Mouse (Mus musculus): ENCODE measurements around the gene Shisa8. TPM values are rescaled to one million over a fixed set of nuclear protein-coding genes. Genes with fewer than 3 reads are reported as not detected.

Shisa8 gene
- polyA plus RNA-seq, 1 experiment from 2014 or later = 0.19 TPM

MicroRNA genes within 50 kb of the gene (microRNA counts, 519-probe panel; counts per million panel counts)
- microRNA mmu-miR-33 = 2,290 counts per million, percentile 41 among the panel's probes with 10 or more counts

Small RNAs within 50 kb of the gene (microRNA-seq; reads per million reads assigned to microRNA genes)
- gene Mir33 = 50.8 reads per million, percentile 42 among the genes with 10 or more reads in this experiment

Other genes starting within 250 kb of the Shisa8 start
- gene 1700029P11Rik, start 232.3 kb downstream of the Shisa8 start, polyA plus RNA-seq (2015; fragmentation: Nextera tagmentation; extraction: Ambion mirVana) = not detected in 2 replicates
- 76.6 and 83.2 TPM in 2 replicates for gene Xrcc6, start 225.0 kb downstream of the Shisa8 start, polyA plus RNA-seq (2015; fragmentation: Nextera tagmentation; extraction: Ambion mirVana)
- 23.0 and 23.4 TPM in 2 replicates for gene Desi1, start 179.0 kb downstream of the Shisa8 start, polyA plus RNA-seq (2015; fragmentation: Nextera tagmentation; extraction: Ambion mirVana)
- 259 and 287 TPM in 2 replicates for gene Snu13, start 165.2 kb downstream of the Shisa8 start, polyA plus RNA-seq (2015; fragmentation: Nextera tagmentation; extraction: Ambion mirVana)
- gene 4930407I10Rik, start 153.7 kb downstream of the Shisa8 start, polyA plus RNA-seq (2015; fragmentation: Nextera tagmentation; extraction: Ambion mirVana) = not detected in 2 replicates
- gene Mei1, start 142.8 kb downstream of the Shisa8 start, polyA plus RNA-seq (2015; fragmentation: Nextera tagmentation; extraction: Ambion mirVana) = not detected in 2 replicates
- 15.5 and 15.8 TPM in 2 replicates for gene Ccdc134, start 84.9 kb downstream of the Shisa8 start, polyA plus RNA-seq (2015; fragmentation: Nextera tagmentation; extraction: Ambion mirVana)
- gene Srebf2, start 65.6 kb downstream of the Shisa8 start, polyA plus RNA-seq (2015; fragmentation: Nextera tagmentation; extraction: Ambion mirVana) = 152 and 167 TPM in 2 replicates
- 0.06 and 0.13 TPM in 2 replicates for gene Tnfrsf13c, start 11.6 kb upstream of the Shisa8 start, polyA plus RNA-seq (2015; fragmentation: Nextera tagmentation; extraction: Ambion mirVana)
- 51.0 and 57.6 TPM in 2 replicates for gene Cenpm, start 31.9 kb upstream of the Shisa8 start, polyA plus RNA-seq (2015; fragmentation: Nextera tagmentation; extraction: Ambion mirVana)
- 0.08 TPM in 1 of 2 replicates, not detected in the other for gene 1500009C09Rik, start 39.6 kb upstream of the Shisa8 start, polyA plus RNA-seq (2015; fragmentation: Nextera tagmentation; extraction: Ambion mirVana)
- gene Sept3, start 62.1 kb upstream of the Shisa8 start, polyA plus RNA-seq (2015; fragmentation: Nextera tagmentation; extraction: Ambion mirVana) = 10.2 and 12.4 TPM in 2 replicates
- 0.12 and 0.15 TPM in 2 replicates for gene Wbp2nl, start 86.1 kb upstream of the Shisa8 start, polyA plus RNA-seq (2015; fragmentation: Nextera tagmentation; extraction: Ambion mirVana)
- 79.6 and 86.8 TPM in 2 replicates for gene Naga, start 126.1 kb upstream of the Shisa8 start, polyA plus RNA-seq (2015; fragmentation: Nextera tagmentation; extraction: Ambion mirVana)
- gene Pheta2, start 126.1 kb upstream of the Shisa8 start, polyA plus RNA-seq (2015; fragmentation: Nextera tagmentation; extraction: Ambion mirVana) = 14.9 and 18.4 TPM in 2 replicates
- gene Smdt1, start 126.1 kb upstream of the Shisa8 start, polyA plus RNA-seq (2015; fragmentation: Nextera tagmentation; extraction: Ambion mirVana) = 288 and 301 TPM in 2 replicates
- 403 and 420 TPM in 2 replicates for gene Ndufa6, start 141.5 kb upstream of the Shisa8 start, polyA plus RNA-seq (2015; fragmentation: Nextera tagmentation; extraction: Ambion mirVana)
- gene Cyp2d22, start 167.4 kb upstream of the Shisa8 start, polyA plus RNA-seq (2015; fragmentation: Nextera tagmentation; extraction: Ambion mirVana) = 12.1 and 14.3 TPM in 2 replicates
- not detected in 2 replicates for gene Cyp2d11, start 181.2 kb upstream of the Shisa8 start, polyA plus RNA-seq (2015; fragmentation: Nextera tagmentation; extraction: Ambion mirVana)
- 2.1 and 3.4 TPM in 2 replicates for gene Cyp2d10, start 194.4 kb upstream of the Shisa8 start, polyA plus RNA-seq (2015; fragmentation: Nextera tagmentation; extraction: Ambion mirVana)
- gene Cyp2d9, start 220.6 kb upstream of the Shisa8 start, polyA plus RNA-seq (2015; fragmentation: Nextera tagmentation; extraction: Ambion mirVana) = 0.60 TPM in 1 of 2 replicates, not detected in the other